Mouse (Mus musculus): ENCODE measurements at regions not wholly inside any gene's neighbourhood (a gene's known extent, or its start where the extent isn't known, plus 50 kb on each side); places are given as distances from the start of the nearest gene placed in this dataset.

- 88% methylated on average over 7 of the region's 7 CpGs for WGBS
- H3K9me3 ChIP-seq, result 0 out of 2 replicates have a peak, but pooled peaks cover 3% of the 10 kb centered on the region
- no peak overlapping the region for H3K4me2 ChIP-seq (replicated peaks)
- no peak overlapping the region for H3K27ac ChIP-seq (replicated peaks)
- peaks cover 9% of the 10 kb centered on the region; the same call in 1 of the 2 replicates for H3K4me1 ChIP-seq
- H3K36me3 ChIP-seq, result no peaks in the 10 kb centered on the region
- H3K9ac ChIP-seq (replicated peaks), result no peak overlapping the region
- H3K27me3 ChIP-seq, result 0 out of 2 replicates have a peak, but pooled peaks cover 8% of the 10 kb centered on the region
- H3K4me3 ChIP-seq, result no peak overlapping the region
- no peak for ATAC-seq (ENCODE audit: low FRiP score, low read depth)
Measured at GRCm38 (mm10) chr14:58499071-58499470, 428.7 kb downstream of the Fgf9 start.

- Histone ChIP-seq H3K27ac (replicated peaks) (no peak overlapping the region), H3K9ac (replicated peaks) (no peak overlapping the region), H3K9me3 (0 out of 2 replicates have a peak, but pooled peaks cover 3% of the 10 kb centered on the region), H3K36me3 (no peaks in the 10 kb centered on the region), H3K4me2 (replicated peaks) (no peak overlapping the region), H3K4me3 (no peak overlapping the region), H3K27me3 (0 out of 2 replicates have a peak, but pooled peaks cover 3% of the 10 kb centered on the region), H3K4me1 (peaks cover 9% of the 10 kb centered on the region; the same call in 1 of the 2 replicates)
- no peak for ATAC-seq (ENCODE audit: low FRiP score, low read depth)
- WGBS, result 85% methylated on average over 3 of the region's 3 CpGs
Measured at GRCm38 (mm10) chr14:58496902-58497301, 426.6 kb downstream of the Fgf9 start.

- Histone ChIP-seq H3K9me3 (no peaks in the 10 kb centered on the region), H3K36me3 (no peaks in the 10 kb centered on the region), H3K27ac (replicated peaks) (no peak overlapping the region), H3K4me1 (peaks cover under 1% of the 10 kb centered on the region; the same call in 1 of the 2 replicates), H3K27me3 (0 out of 2 replicates have a peak, but pooled peaks cover 3% of the 10 kb centered on the region), H3K4me2 (replicated peaks) (no peak overlapping the region), H3K4me3 (no peak overlapping the region), H3K9ac (replicated peaks) (no peak overlapping the region)
- no peak for ATAC-seq (ENCODE audit: low FRiP score, low read depth)
- WGBS, result 78% methylated on average over 5 of the region's 5 CpGs
Measured at GRCm38 (mm10) chr14:58494400-58494987, 424.1 kb downstream of the Fgf9 start.

- Histone ChIP-seq H3K4me3 (no peak overlapping the region), H3K27me3 (no peaks in the 10 kb centered on the region), H3K9me3 (no peaks in the 10 kb centered on the region), H3K4me2 (replicated peaks) (no peak overlapping the region), H3K9ac (replicated peaks) (no peak overlapping the region), H3K27ac (replicated peaks) (no peak overlapping the region), H3K36me3 (no peaks in the 10 kb centered on the region), H3K4me1 (no peaks in the 10 kb centered on the region)
- ATAC-seq (ENCODE audit: low FRiP score, low read depth), result no peak
- 95% methylated on average over 2 of the region's 2 CpGs for WGBS
Measured at GRCm38 (mm10) chr14:58492118-58492517, 421.8 kb downstream of the Fgf9 start.

GRCm38 (mm10) chr14:58488803-58489202 is 418.5 kb downstream of the Fgf9 start:
- Histone ChIP-seq H3K4me2 (replicated peaks) (no peak overlapping the region), H3K4me1 (no peaks in the 10 kb centered on the region), H3K9me3 (no peaks in the 10 kb centered on the region), H3K27me3 (no peaks in the 10 kb centered on the region), H3K36me3 (no peaks in the 10 kb centered on the region), H3K27ac (replicated peaks) (no peak overlapping the region), H3K4me3 (no peak overlapping the region), H3K9ac (replicated peaks) (no peak overlapping the region)
- ATAC-seq (ENCODE audit: low FRiP score, low read depth), result no peak
- 82% methylated on average over 6 of the region's 6 CpGs for WGBS

- H3K4me1 ChIP-seq, result no peaks in the 10 kb centered on the region
- no peak for ATAC-seq (ENCODE audit: low FRiP score, low read depth)
- H3K4me2 ChIP-seq (replicated peaks), result no peak overlapping the region
- WGBS, result 94% methylated on average over 6 of the region's 6 CpGs
- no peaks in the 10 kb centered on the region for H3K27me3 ChIP-seq
- no peak overlapping the region for H3K4me3 ChIP-seq
- H3K9me3 ChIP-seq, result no peaks in the 10 kb centered on the region
- H3K27ac ChIP-seq (replicated peaks), result no peak overlapping the region
- H3K9ac ChIP-seq (replicated peaks), result no peak overlapping the region
- no peaks in the 10 kb centered on the region for H3K36me3 ChIP-seq
Measured at GRCm38 (mm10) chr14:58487836-58488235, 417.5 kb downstream of the Fgf9 start.

GRCm38 (mm10) chr14:58480454-58480853 is 410.1 kb downstream of the Fgf9 start:
- no peaks in the 10 kb centered on the region for H3K27me3 ChIP-seq
- H3K4me3 ChIP-seq, result no peak overlapping the region
- ATAC-seq (ENCODE audit: low FRiP score, low read depth), result no peak
- no peak overlapping the region for H3K4me2 ChIP-seq (replicated peaks)
- no peaks in the 10 kb centered on the region for H3K9me3 ChIP-seq
- H3K4me1 ChIP-seq, result no peaks in the 10 kb centered on the region
- no peak overlapping the region for H3K9ac ChIP-seq (replicated peaks)
- no peak overlapping the region for H3K27ac ChIP-seq (replicated peaks)
- H3K36me3 ChIP-seq, result no peaks in the 10 kb centered on the region
- 94% methylated on average over 2 of the region's 2 CpGs for WGBS

- H3K4me3 ChIP-seq, result no peak overlapping the region
- no peak overlapping the region for H3K4me2 ChIP-seq (replicated peaks)
- no peaks in the 10 kb centered on the region for H3K9me3 ChIP-seq
- H3K27ac ChIP-seq (replicated peaks), result no peak overlapping the region
- H3K9ac ChIP-seq (replicated peaks), result no peak overlapping the region
- no peaks in the 10 kb centered on the region for H3K27me3 ChIP-seq
- WGBS, result 62% methylated on average over 3 of the region's 3 CpGs
- no peak for ATAC-seq (ENCODE audit: low FRiP score, low read depth)
- H3K4me1 ChIP-seq, result no peaks in the 10 kb centered on the region
- H3K36me3 ChIP-seq, result no peaks in the 10 kb centered on the region
Measured at GRCm38 (mm10) chr14:58470678-58471077, 400.3 kb downstream of the Fgf9 start.

DNA sequence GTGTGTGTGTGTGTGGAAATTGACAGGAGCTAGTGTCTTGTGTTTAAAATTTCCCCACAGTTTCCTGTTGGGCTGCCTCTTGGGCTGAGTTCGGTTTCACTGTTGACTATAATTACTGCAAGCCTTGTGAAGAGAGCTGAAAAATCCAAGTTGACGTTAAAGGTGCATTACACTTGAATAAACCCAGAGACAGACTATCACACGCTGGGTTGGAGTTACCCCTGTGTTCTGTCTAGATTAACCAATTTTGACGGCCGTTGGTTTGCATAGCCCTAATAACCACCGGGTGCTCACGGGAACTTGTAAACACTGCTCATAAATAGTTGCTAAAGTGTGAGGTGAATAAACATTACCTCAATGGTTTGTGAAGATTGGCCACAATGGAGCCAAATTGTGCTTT is 398.1 kb downstream of the Fgf9 start:
- no peak overlapping the region for H3K4me2 ChIP-seq (replicated peaks)
- WGBS, result 92% methylated on average over 7 of the region's 7 CpGs
- no peak overlapping the region for H3K9ac ChIP-seq (replicated peaks)
- no peaks in the 10 kb centered on the region for H3K4me1 ChIP-seq
- no peaks in the 10 kb centered on the region for H3K36me3 ChIP-seq
- ATAC-seq (ENCODE audit: low FRiP score, low read depth), result no peak
- no peak overlapping the region for H3K27ac ChIP-seq (replicated peaks)
- no peaks in the 10 kb centered on the region for H3K27me3 ChIP-seq
- no peak overlapping the region for H3K4me3 ChIP-seq
- H3K9me3 ChIP-seq, result no peaks in the 10 kb centered on the region

GRCm38 (mm10) chr14:58467856-58468255 is 397.5 kb downstream of the Fgf9 start:
- 89% methylated on average over 5 of the region's 5 CpGs for WGBS
- no peak overlapping the region for H3K4me2 ChIP-seq (replicated peaks)
- no peaks in the 10 kb centered on the region for H3K36me3 ChIP-seq
- no peak overlapping the region for H3K9ac ChIP-seq (replicated peaks)
- no peaks in the 10 kb centered on the region for H3K4me1 ChIP-seq
- H3K9me3 ChIP-seq, result no peaks in the 10 kb centered on the region
- ATAC-seq (ENCODE audit: low FRiP score, low read depth), result no peak
- no peaks in the 10 kb centered on the region for H3K27me3 ChIP-seq
- no peak overlapping the region for H3K4me3 ChIP-seq
- H3K27ac ChIP-seq (replicated peaks), result no peak overlapping the region

- H3K9me3 ChIP-seq, result no peaks in the 10 kb centered on the region
- no peak for ATAC-seq (ENCODE audit: low FRiP score, low read depth)
- no peaks in the 10 kb centered on the region for H3K4me1 ChIP-seq
- H3K36me3 ChIP-seq, result no peaks in the 10 kb centered on the region
- WGBS, result 87% methylated on average over 5 of the region's 5 CpGs
- no peak overlapping the region for H3K4me3 ChIP-seq
- H3K4me2 ChIP-seq (replicated peaks), result no peak overlapping the region
- no peaks in the 10 kb centered on the region for H3K27me3 ChIP-seq
- no peak overlapping the region for H3K9ac ChIP-seq (replicated peaks)
- H3K27ac ChIP-seq (replicated peaks), result no peak overlapping the region
Measured at GRCm38 (mm10) chr14:58446776-58447354, 376.5 kb downstream of the Fgf9 start.

GRCm38 (mm10) chr14:58444496-58444895 is 374.1 kb downstream of the Fgf9 start:
- Histone ChIP-seq H3K9me3 (no peaks in the 10 kb centered on the region), H3K27me3 (no peaks in the 10 kb centered on the region), H3K4me3 (no peak overlapping the region), H3K27ac (replicated peaks) (no peak overlapping the region), H3K36me3 (no peaks in the 10 kb centered on the region), H3K9ac (replicated peaks) (no peak overlapping the region), H3K4me1 (no peaks in the 10 kb centered on the region), H3K4me2 (replicated peaks) (no peak overlapping the region)
- no peak for ATAC-seq (ENCODE audit: low FRiP score, low read depth)
- 82% methylated on average over 4 of the region's 4 CpGs for WGBS

GRCm38 (mm10) chr14:58442501-58442900 is 372.2 kb downstream of the Fgf9 start:
- Histone ChIP-seq H3K36me3 (no peaks in the 10 kb centered on the region), H3K4me1 (no peaks in the 10 kb centered on the region), H3K9ac (replicated peaks) (no peak overlapping the region), H3K27me3 (no peaks in the 10 kb centered on the region), H3K4me2 (replicated peaks) (no peak overlapping the region), H3K4me3 (no peak overlapping the region), H3K9me3 (no peaks in the 10 kb centered on the region), H3K27ac (replicated peaks) (no peak overlapping the region)
- 89% methylated on average over 3 of the region's 3 CpGs for WGBS
- no peak for ATAC-seq (ENCODE audit: low FRiP score, low read depth)
